Comparison of ENCODE assay signal across 7 mouse cellular contexts in genomic region chr17:8525971-8526740, GRCm38 (mm10). TPM values are rescaled to one million over a fixed set of nuclear protein-coding genes. Genes with fewer than 3 reads are reported as not detected.
A peak's percentile ranks its signal among the peaks of the same experiment; 100 is the strongest.
DNase-seq lines count a peak whose midpoint lies in the region; ATAC-seq lines count a peak whose summit lies in the region.

No protein-coding gene starts in this region.

- H3K4me3 ChIP-seq in lung, embryonic 15.5 days, result peak overlapping the region; percentile 47
- H3K4me3 ChIP-seq in forebrain, embryonic 12.5 days (replicated peaks), result peak overlapping the region; percentile 54
- peak overlapping the region; percentile 55 for H3K4me3 ChIP-seq in limb, embryonic 10.5 days
- peak overlapping the region; percentile 25; the same call in 1 of the 2 replicates for H3K4me3 ChIP-seq in stomach, embryonic 16.5 days (replicated peaks; ENCODE audit: low read length)

- ATAC-seq in lung, embryonic 15.5 days (ENCODE audit: borderline replicate concordance, extremely low read depth, low FRiP score, low TSS enrichment), result no peak
- no peak for ATAC-seq in forebrain, embryonic 12.5 days (ENCODE audit: low FRiP score)
- no peak for ATAC-seq in stomach, embryonic 16.5 days (ENCODE audit: insufficient read depth, low FRiP score)

- H3K36me3 ChIP-seq in lung, embryonic 15.5 days, result no peaks in the 10 kb centered on the region
- no peaks in the 10 kb centered on the region for H3K36me3 ChIP-seq in forebrain, embryonic 12.5 days (replicated peaks)
- no peaks in the 10 kb centered on the region for H3K36me3 ChIP-seq in limb, embryonic 10.5 days
- H3K36me3 ChIP-seq in stomach, embryonic 16.5 days (ENCODE audit: control insufficient read depth, insufficient read depth, low read length), result no peaks in the 10 kb centered on the region

- H3K4me2 ChIP-seq in lung, embryonic 15.5 days, result peak overlapping the region; percentile 98
- peak overlapping the region; percentile 94 for H3K4me2 ChIP-seq in forebrain, embryonic 12.5 days
- peak overlapping the region; percentile 97 for H3K4me2 ChIP-seq in stomach, embryonic 16.5 days (ENCODE audit: low read depth, low read length)

- H3K9ac ChIP-seq in lung, embryonic 15.5 days, result no peak overlapping the region
- 0 out of 2 replicates have a peak overlapping the region, but pooled peaks have one; percentile 66 for H3K9ac ChIP-seq in forebrain, embryonic 12.5 days
- H3K9ac ChIP-seq in stomach, embryonic 16.5 days (ENCODE audit: low read length), result no peak overlapping the region

- no peaks in the 10 kb centered on the region for H3K9me3 ChIP-seq in lung, embryonic 15.5 days
- H3K9me3 ChIP-seq in forebrain, embryonic 12.5 days, result no peaks in the 10 kb centered on the region
- no peaks in the 10 kb centered on the region for H3K9me3 ChIP-seq in limb, embryonic 10.5 days (replicated peaks)
- no peaks in the 10 kb centered on the region for H3K9me3 ChIP-seq in stomach, embryonic 16.5 days (replicated peaks; ENCODE audit: control insufficient read depth, low read length)

- peaks cover 63% of the 10 kb centered on the region for H3K27me3 ChIP-seq in lung, embryonic 15.5 days
- peaks cover 52% of the 10 kb centered on the region for H3K27me3 ChIP-seq in forebrain, embryonic 12.5 days
- peaks cover 75% of the 10 kb centered on the region for H3K27me3 ChIP-seq in limb, embryonic 10.5 days (ENCODE audit: low read depth, poor library complexity, severe bottlenecking)
- peaks cover 38% of the 10 kb centered on the region for H3K27me3 ChIP-seq in stomach, embryonic 16.5 days (ENCODE audit: control insufficient read depth, insufficient read depth, low read length)

- H3K4me1 ChIP-seq in lung, embryonic 15.5 days, result peaks cover 17% of the 10 kb centered on the region
- peaks cover 23% of the 10 kb centered on the region for H3K4me1 ChIP-seq in forebrain, embryonic 12.5 days
- peaks cover 34% of the 10 kb centered on the region for H3K4me1 ChIP-seq in limb, embryonic 10.5 days
- H3K4me1 ChIP-seq in stomach, embryonic 16.5 days (ENCODE audit: control insufficient read depth, insufficient read depth, low read length), result peaks cover 13% of the 10 kb centered on the region

- DNase-seq in lung, postnatal 14 days, result no peak
- DNase-seq in cerebellum, adult 8-10 months, result peak; percentile 62
- DNase-seq in limb, embryonic 10.5 days (ENCODE audit: low spot score), result peak; percentile 49
- DNase-seq in Muller cell, postnatal 12 days (ENCODE audit: inconsistent ontology term), result no peak

- H3K27ac ChIP-seq in lung, embryonic 15.5 days, result no peak overlapping the region
- H3K27ac ChIP-seq in forebrain, embryonic 12.5 days, result no peak overlapping the region
- no peak overlapping the region for H3K27ac ChIP-seq in limb, embryonic 10.5 days
- H3K27ac ChIP-seq in stomach, embryonic 16.5 days (ENCODE audit: low read length), result no peak overlapping the region

- 6% methylated on average over 21 of the region's 21 CpGs for WGBS in lung, embryonic 15.5 days
- WGBS in forebrain, embryonic 12.5 days, result 2% methylated on average over 21 of the region's 21 CpGs
- WGBS in limb, embryonic 10.5 days, result 6% methylated on average over 21 of the region's 21 CpGs
- WGBS in stomach, embryonic 16.5 days, result 6% methylated on average over 21 of the region's 21 CpGs

RNA-seq across cellular contexts. Expression of gene Pde10a, which starts 1.0 kb away (rescaled TPM):
- polyA plus RNA-seq in lung, embryonic 15.5 days (2015; fragmentation: Nextera tagmentation; extraction: Ambion mirVana), result 1.5 and 2.1 TPM in 2 replicates
- polyA plus RNA-seq in forebrain, embryonic 12.5 days (2016; fragmentation: Nextera tagmentation; extraction: Ambion mirVana), result 9.0 and 10.7 TPM in 2 replicates
- 1.6 and 1.9 TPM in 2 replicates for polyA plus RNA-seq in limb, embryonic 10.5 days (2016; fragmentation: Nextera tagmentation; extraction: Ambion mirVana)
- 1.1 and 1.2 TPM in 2 replicates for polyA plus RNA-seq in stomach, embryonic 16.5 days (2015; fragmentation: Nextera tagmentation; extraction: Ambion mirVana)

RNA-seq across cellular contexts. Expression of gene Gm17087, which starts 40.6 kb away (rescaled TPM):
- not detected in 2 replicates for polyA plus RNA-seq in lung, embryonic 15.5 days (2015; fragmentation: Nextera tagmentation; extraction: Ambion mirVana)
- polyA plus RNA-seq in forebrain, embryonic 12.5 days (2016; fragmentation: Nextera tagmentation; extraction: Ambion mirVana), result not detected in 2 replicates
- polyA plus RNA-seq in limb, embryonic 10.5 days (2016; fragmentation: Nextera tagmentation; extraction: Ambion mirVana), result not detected in 2 replicates
- polyA plus RNA-seq in stomach, embryonic 16.5 days (2015; fragmentation: Nextera tagmentation; extraction: Ambion mirVana), result not detected in 2 replicates

Comparison
In these comparisons a context has a peak if more than half of its experiments do, and no peak if none do; other contexts are left out.
1. DNase-seq: peak in cerebellum, adult 8-10 months (single experiment) and limb, embryonic 10.5 days (single experiment); none in lung, postnatal 14 days (single experiment) and Muller cell, postnatal 12 days (single experiment).
2. Peak in every context shown above with its lines, with median percentiles within 50 percentile points of each other: H3K4me2 ChIP-seq and H3K4me3 ChIP-seq.